Mouse (Mus musculus) neural tube, embryonic 12.5 days (tissue): ENCODE data around the gene Rab11fip5. TPM values are rescaled to one million over a fixed set of nuclear protein-coding genes. Genes with fewer than 3 reads are reported as not detected.

Experiments
- ATAC-seq: fragments of 200-750 bp; cut with Nextera tagmentation; 2 replicates; pipeline ENCODE4 v1.8.0; 2017; ENCODE audit warnings: low read depth, mild to moderate bottlenecking, moderate TSS enrichment, moderate library complexity; ENCODE audit not compliant: low FRiP score
- H3K27ac ChIP-seq: fragments of 300-500 bp; sonication (generic); 2 replicates; pipeline ENCODE4 v1.5.1; 2016
- H3K27me3 ChIP-seq: fragments of 300-500 bp; sonication (generic); replicated peaks from 2 replicates; pipeline ENCODE4 v1.6.1; 2016; ENCODE audit warnings: mild to moderate bottlenecking
- H3K36me3 ChIP-seq: fragments of 300-500 bp; sonication (generic); 2 replicates; pipeline ENCODE4 v1.6.1; 2016; ENCODE audit warnings: mild to moderate bottlenecking
- H3K4me1 ChIP-seq: fragments of 300-500 bp; sonication (generic); 2 replicates; pipeline ENCODE4 v1.6.1; 2016
- H3K4me2 ChIP-seq: fragments of 300-500 bp; sonication (generic); replicated peaks from 2 replicates; pipeline ENCODE4 v1.6.1; 2016; ENCODE audit warnings: mild to moderate bottlenecking
- H3K4me3 ChIP-seq: fragments of 300-500 bp; sonication (generic); 2 replicates; pipeline ENCODE4 v1.5.1; 2016
- H3K9ac ChIP-seq: fragments of 300-500 bp; sonication (generic); 2 replicates; pipeline ENCODE4 v1.6.1; 2016; ENCODE audit warnings: mild to moderate bottlenecking
- H3K9me3 ChIP-seq: fragments of 300-500 bp; sonication (generic); 2 replicates; pipeline ENCODE4 v1.6.1; 2016; ENCODE audit warnings: mild to moderate bottlenecking
- WGBS: fragments of 180-500 bp; shearing (Covaris S2); methylation state at CpG from one replicate; pipeline ENCODE4 v1.1.7; 2016; 5-methylcytosine and 5-hydroxymethylcytosine counted together
- polyA plus RNA-seq: library from polyadenylated mRNA; unstranded; fragments of >200 nt; fragmentation: Nextera tagmentation; extraction: Ambion mirVana; gene quantifications from 2 replicates; pipeline ENCODE4 v1.2.1, GENCODE M21; 2016

The Rab11fip5 gene
- polyA plus RNA-seq, 1 experiment from 2014 or later: 9.0 TPM

GRCm38 (mm10) chr6:85340184-85340583 is 34.2 kb downstream of the Rab11fip5 start:
- ATAC-seq: no peak
- WGBS: 72% methylated on average over 12 of the region's 12 CpGs
- peaks cover 13% of the 10 kb centered on the region; the same call in 1 of the 2 replicates for H3K27me3 ChIP-seq
- H3K4me3 ChIP-seq: no peak overlapping the region
- H3K36me3 ChIP-seq: no peaks in the 10 kb centered on the region
- H3K9ac ChIP-seq: no peak overlapping the region
- no peak overlapping the region for H3K4me2 ChIP-seq
- no peaks in the 10 kb centered on the region for H3K4me1 ChIP-seq
- H3K27ac ChIP-seq: no peak overlapping the region
- no peaks in the 10 kb centered on the region for H3K9me3 ChIP-seq

- 70% methylated on average over 1 of the region's 1 CpGs for WGBS
- Histone ChIP-seq H3K27ac (no peak overlapping the region), H3K4me2 (no peak overlapping the region), H3K27me3 (peaks cover 14% of the 10 kb centered on the region; the same call in 1 of the 2 replicates), H3K36me3 (no peaks in the 10 kb centered on the region), H3K4me3 (no peak overlapping the region), H3K9me3 (no peaks in the 10 kb centered on the region), H3K4me1 (no peaks in the 10 kb centered on the region), H3K9ac (no peak overlapping the region)
- no peak for ATAC-seq
Measured at GRCm38 (mm10) chr6:85339273-85339901, 35.0 kb downstream of the Rab11fip5 start.

GRCm38 (mm10) chr6:85336944-85337343 is 37.5 kb downstream of the Rab11fip5 start:
- WGBS: 88% methylated on average over 9 of the region's 9 CpGs
- no peak for ATAC-seq
- Histone ChIP-seq H3K4me3 (no peak overlapping the region), H3K36me3 (no peaks in the 10 kb centered on the region), H3K4me1 (peaks cover 5% of the 10 kb centered on the region), H3K27ac (no peak overlapping the region), H3K9me3 (no peaks in the 10 kb centered on the region), H3K27me3 (peaks cover 14% of the 10 kb centered on the region; the same call in 1 of the 2 replicates), H3K9ac (no peak overlapping the region), H3K4me2 (no peak overlapping the region)

- Histone ChIP-seq H3K4me2 (no peak overlapping the region), H3K9me3 (no peaks in the 10 kb centered on the region), H3K4me3 (no peak overlapping the region), H3K27ac (no peak overlapping the region), H3K9ac (no peak overlapping the region), H3K4me1 (peaks cover 11% of the 10 kb centered on the region), H3K27me3 (peaks cover 23% of the 10 kb centered on the region), H3K36me3 (no peaks in the 10 kb centered on the region)
- WGBS: 58% methylated on average over 3 of the region's 3 CpGs
- no peak for ATAC-seq
Measured at GRCm38 (mm10) chr6:85335352-85335751, 39.1 kb downstream of the Rab11fip5 start.

- Histone ChIP-seq H3K36me3 (no peaks in the 10 kb centered on the region), H3K27me3 (peaks cover 23% of the 10 kb centered on the region)
Measured at GRCm38 (mm10) chr6:85334851-85335250, 39.6 kb downstream of the Rab11fip5 start.

GRCm38 (mm10) chr6:85334251-85334650 is 40.2 kb downstream of the Rab11fip5 start:
- peak overlapping the region; percentile 97 for H3K4me2 ChIP-seq
- peaks cover 11% of the 10 kb centered on the region for H3K4me1 ChIP-seq
- no peaks in the 10 kb centered on the region for H3K9me3 ChIP-seq
- no peaks in the 10 kb centered on the region for H3K36me3 ChIP-seq
- 0 out of 2 replicates have a peak overlapping the region, but pooled peaks have one; percentile 61 for H3K4me3 ChIP-seq
- H3K27me3 ChIP-seq: peaks cover 23% of the 10 kb centered on the region
- no peak for ATAC-seq
- H3K9ac ChIP-seq: no peak overlapping the region
- no peak overlapping the region for H3K27ac ChIP-seq

More at GRCm38 (mm10) chr6:85334851-85335250, 39.6 kb downstream of the Rab11fip5 start:
- H3K9me3 ChIP-seq: no peaks in the 10 kb centered on the region
- H3K27ac ChIP-seq: no peak overlapping the region
- H3K4me1 ChIP-seq: peaks cover 11% of the 10 kb centered on the region
- no peak overlapping the region for H3K4me3 ChIP-seq
- 73% methylated on average over 5 of the region's 5 CpGs for WGBS
- no peak overlapping the region for H3K9ac ChIP-seq
- no peak overlapping the region for H3K4me2 ChIP-seq
- no peak for ATAC-seq

- Histone ChIP-seq H3K9ac (peak overlapping the region; percentile 65; the same call in 1 of the 2 replicates), H3K4me1 (peaks cover 11% of the 10 kb centered on the region), H3K36me3 (no peaks in the 10 kb centered on the region), H3K4me2 (peak overlapping the region; percentile 97), H3K27me3 (peaks cover 23% of the 10 kb centered on the region), H3K4me3 (peak overlapping the region; percentile 61), H3K9me3 (no peaks in the 10 kb centered on the region), H3K27ac (no peak overlapping the region)
- 3% methylated on average over 13 of the region's 13 CpGs for WGBS
- peak; percentile 2; the same call in 1 of the 2 replicates for ATAC-seq
Measured at GRCm38 (mm10) chr6:85333732-85334131, 40.7 kb downstream of the Rab11fip5 start.

GRCm38 (mm10) chr6:85333000-85333669 is 41.3 kb downstream of the Rab11fip5 start, which contains the start of gene Sfxn5:
Sfxn5 (minus strand) TSS chr6:85333422.
- peak; percentile 98 for ATAC-seq
- Histone ChIP-seq H3K9me3 (no peaks in the 10 kb centered on the region), H3K4me3 (peak within 1 kb of the TSS; percentile 61), H3K4me2 (peak within 1 kb of the TSS; percentile 97), H3K27ac (peak within 1 kb of the TSS; percentile 72), H3K9ac (peak within 1 kb of the TSS; percentile 65), H3K27me3 (peaks cover 20% of the 10 kb centered on the region), H3K4me1 (peaks cover 11% of the 10 kb centered on the region), H3K36me3 (no peaks in the 10 kb centered on the region)
- WGBS: under 1% methylated on average over 49 of the region's 49 CpGs

- ATAC-seq: peak; percentile 37
- no peaks in the 10 kb centered on the region for H3K36me3 ChIP-seq
- no peak overlapping the region for H3K27ac ChIP-seq
Measured at GRCm38 (mm10) chr6:85332351-85332999, 42.0 kb downstream of the Rab11fip5 start.

GRCm38 (mm10) chr6:85331736-85332135 is 42.7 kb downstream of the Rab11fip5 start:
- no peak overlapping the region for H3K4me3 ChIP-seq
- H3K9ac ChIP-seq: no peak overlapping the region
- no peaks in the 10 kb centered on the region for H3K36me3 ChIP-seq
- no peak for ATAC-seq
- no peak overlapping the region for H3K27ac ChIP-seq
- H3K4me1 ChIP-seq: peaks cover 11% of the 10 kb centered on the region
- no peaks in the 10 kb centered on the region for H3K9me3 ChIP-seq
- H3K4me2 ChIP-seq: peak overlapping the region; percentile 97
- peaks cover 16% of the 10 kb centered on the region for H3K27me3 ChIP-seq
- 14% methylated on average over 8 of the region's 8 CpGs for WGBS

More at GRCm38 (mm10) chr6:85332351-85332999, 42.0 kb downstream of the Rab11fip5 start:
- H3K9ac ChIP-seq: peak overlapping the region; percentile 65
- peaks cover 20% of the 10 kb centered on the region for H3K27me3 ChIP-seq
- under 1% methylated on average over 41 of the region's 41 CpGs for WGBS
- peak overlapping the region; percentile 61 for H3K4me3 ChIP-seq
- H3K9me3 ChIP-seq: no peaks in the 10 kb centered on the region
- H3K4me2 ChIP-seq: peak overlapping the region; percentile 97
- peaks cover 11% of the 10 kb centered on the region for H3K4me1 ChIP-seq

GRCm38 (mm10) chr6:85331221-85331735 is 43.2 kb downstream of the Rab11fip5 start:
- ATAC-seq: no peak
- no peak overlapping the region for H3K4me3 ChIP-seq
- 53% methylated on average over 6 of the region's 6 CpGs for WGBS
- H3K27ac ChIP-seq: no peak overlapping the region
- H3K4me1 ChIP-seq: peaks cover 11% of the 10 kb centered on the region
- H3K36me3 ChIP-seq: no peaks in the 10 kb centered on the region
- peak overlapping the region; percentile 97; the same call in 1 of the 2 replicates for H3K4me2 ChIP-seq
- H3K9me3 ChIP-seq: no peaks in the 10 kb centered on the region
- H3K9ac ChIP-seq: no peak overlapping the region
- peaks cover 15% of the 10 kb centered on the region for H3K27me3 ChIP-seq

GRCm38 (mm10) chr6:85329666-85330185 is 44.7 kb downstream of the Rab11fip5 start:
- Histone ChIP-seq H3K9me3 (no peaks in the 10 kb centered on the region), H3K4me3 (no peak overlapping the region), H3K9ac (no peak overlapping the region), H3K27ac (no peak overlapping the region), H3K36me3 (no peaks in the 10 kb centered on the region), H3K4me1 (peaks cover 11% of the 10 kb centered on the region), H3K4me2 (no peak overlapping the region), H3K27me3 (peaks cover 9% of the 10 kb centered on the region)
- ATAC-seq: no peak
- 94% methylated on average over 4 of the region's 4 CpGs for WGBS
